Mouse (Mus musculus): ENCODE measurements around the gene Rptor. TPM values are rescaled to one million over a fixed set of nuclear protein-coding genes. Genes with fewer than 3 reads are reported as not detected.

The Rptor gene
- total and polyA plus RNA-seq, 3 experiments, result 33.9 to 34.9 TPM; not detected in 1

GRCm38 (mm10) chr11:119680735-119681134 is 78.0 kb downstream of the Rptor start:
- H3K4me3 ChIP-seq (ENCODE audit: control insufficient read depth in 1 of 2, insufficient read depth in 1 of 2, low read depth in 2 of 2, low read length in 2 of 2), result no peak overlapping the region
- H3K79me2 ChIP-seq (ENCODE audit: control insufficient read depth, insufficient read depth, low read length, poor library complexity), result peaks cover 26% of the 10 kb centered on the region; the same call in 1 of the 2 replicates
- no peak overlapping the region for H3K9ac ChIP-seq (ENCODE audit: control insufficient read depth, low read depth, low read length, poor library complexity, severe bottlenecking)
- no peaks in the 10 kb centered on the region for H3K27me3 ChIP-seq (ENCODE audit: control insufficient read depth in 1 of 2, insufficient read depth in 2 of 2, low read length in 2 of 2)
- no peak overlapping the region for H3K27ac ChIP-seq (ENCODE audit: control insufficient read depth, low read depth, low read length)
- peaks cover 12 to 38% of the 10 kb centered on the region in 2 experiments for H3K4me1 ChIP-seq (ENCODE audit: control insufficient read depth in 1 of 2, insufficient read depth in 2 of 2, low read length in 2 of 2)
- peaks cover 0 to 27% of the 10 kb centered on the region in 2 experiments; a peak in 2 of 4 replicates for H3K36me3 ChIP-seq (ENCODE audit: control insufficient read depth in 1 of 2, insufficient read depth in 2 of 2, low read length in 2 of 2)
- no peaks in the 10 kb centered on the region for H3K9me3 ChIP-seq (replicated peaks; ENCODE audit: insufficient read depth, low read length)
- DNase-seq (ENCODE audit: low read depth, low spot score), result no peak
- TF ChIP-seq MAX (IDR thresholded peaks at IDR 0.05; ENCODE audit: low read length) (no peak), NRF1 (IDR thresholded peaks at IDR 0.05; ENCODE audit: insufficient read depth, low read depth, low read length, poor library complexity, severe bottlenecking) (no peak), POLR2A (IDR thresholded peaks at IDR 0.05; ENCODE audit: control insufficient read depth in 1 of 2, insufficient read depth in 1 of 2, low read depth in 1 of 2, low read length in 2 of 2, poor library complexity in 1 of 2) (no peak), CTCF (IDR thresholded peaks at IDR 0.05 in 2 of 3, conservative IDR thresholded peaks at IDR 0.05 in 1 of 3; ENCODE audit: control insufficient read depth in 1 of 3, insufficient read depth in 1 of 3, low read depth in 2 of 3, low read length in 3 of 3, poor library complexity in 1 of 3, severe bottlenecking in 1 of 3) (no peak)

GRCm38 (mm10) chr11:119682285-119682684 is 79.6 kb downstream of the Rptor start:
- no peak overlapping the region for H3K27ac ChIP-seq (ENCODE audit: control insufficient read depth, low read depth, low read length)
- H3K4me3 ChIP-seq (ENCODE audit: control insufficient read depth in 1 of 2, insufficient read depth in 1 of 2, low read depth in 2 of 2, low read length in 2 of 2), result no peak overlapping the region
- H3K36me3 ChIP-seq (ENCODE audit: control insufficient read depth in 1 of 2, insufficient read depth in 2 of 2, low read length in 2 of 2), result peaks cover 2 to 25% of the 10 kb centered on the region in 2 experiments; a peak in 3 of 4 replicates
- H3K4me1 ChIP-seq (ENCODE audit: control insufficient read depth in 1 of 2, insufficient read depth in 2 of 2, low read length in 2 of 2), result peaks cover 13 to 35% of the 10 kb centered on the region in 2 experiments
- H3K79me2 ChIP-seq (ENCODE audit: control insufficient read depth, insufficient read depth, low read length, poor library complexity), result peaks cover 30% of the 10 kb centered on the region; the same call in 1 of the 2 replicates
- H3K27me3 ChIP-seq (ENCODE audit: control insufficient read depth in 1 of 2, insufficient read depth in 2 of 2, low read length in 2 of 2), result no peaks in the 10 kb centered on the region
- H3K9me3 ChIP-seq (replicated peaks; ENCODE audit: insufficient read depth, low read length), result no peaks in the 10 kb centered on the region
- DNase-seq (ENCODE audit: low read depth, low spot score), result no peak
- no peak overlapping the region for H3K9ac ChIP-seq (ENCODE audit: control insufficient read depth, low read depth, low read length, poor library complexity, severe bottlenecking)
- TF ChIP-seq POLR2AphosphoS2 (IDR thresholded peaks at IDR 0.05; ENCODE audit: low read length) (no peak), GABPA (IDR thresholded peaks at IDR 0.05; ENCODE audit: low read depth, low read length) (no peak), TCF12 (IDR thresholded peaks at IDR 0.05; ENCODE audit: low read depth, low read length) (no peak), NRF1 (IDR thresholded peaks at IDR 0.05; ENCODE audit: insufficient read depth, low read depth, low read length, poor library complexity, severe bottlenecking) (no peak), ZNF384 (IDR thresholded peaks at IDR 0.05; ENCODE audit: low read depth, low read length) (no peak), MAZ (IDR thresholded peaks at IDR 0.05; ENCODE audit: low read depth, low read length) (no peak), POLR2AphosphoS5 (IDR thresholded peaks at IDR 0.05; ENCODE audit: borderline replicate concordance, low read depth, low read length) (no peak), USF2 (IDR thresholded peaks at IDR 0.05; ENCODE audit: borderline replicate concordance in 1 of 2, insufficient read depth in 1 of 2, low read depth in 1 of 2, low read length in 2 of 2) (no peak), EP300 (IDR thresholded peaks at IDR 0.05; ENCODE audit: low read depth in 1 of 2, low read length in 2 of 2) (no peak), RCOR1 (IDR thresholded peaks at IDR 0.05; ENCODE audit: low read depth, low read length) (no peak), CHD2 (IDR thresholded peaks at IDR 0.05; ENCODE audit: low read length) (no peak), MYB (IDR thresholded peaks at IDR 0.05; ENCODE audit: low read depth, low read length) (no peak), GATA1 (IDR thresholded peaks at IDR 0.05; ENCODE audit: low read depth, low read length) (no peak), SMC3 (IDR thresholded peaks at IDR 0.05; ENCODE audit: low read depth, low read length) (no peak), HCFC1 (IDR thresholded peaks at IDR 0.05; ENCODE audit: low read depth, low read length) (no peak), MYC (IDR thresholded peaks at IDR 0.05; ENCODE audit: low read depth, low read length) (no peak), MAFK (IDR thresholded peaks at IDR 0.05; ENCODE audit: borderline replicate concordance, low read depth, low read length) (no peak), ETS1 (IDR thresholded peaks at IDR 0.05; ENCODE audit: low read depth, low read length) (no peak), BHLHE40 (IDR thresholded peaks at IDR 0.05; ENCODE audit: borderline replicate concordance, low read depth, low read length) (no peak)

All from MEL (cell line).